In genomic region chr2:76690436-76691204, GRCm38 (mm10) we compare ENCODE assay signal across 11 mouse cellular contexts. TPM values are rescaled to one million over a fixed set of nuclear protein-coding genes. Genes with fewer than 3 reads are reported as not detected.
DNase-seq lines count a peak whose midpoint lies in the region; ATAC-seq lines count a peak whose summit lies in the region.
"Had no signal": no experiment of that assay in that cellular context is flagged by ENCODE, and none has a peak within 500 bp of the region (broad histone marks: within the 10 kb centered on the region; RNA-seq: fewer than 3 reads in every experiment).

No protein-coding gene starts in this region.

- H3K27me3 ChIP-seq in hindbrain, embryonic 12.5 days: no peaks in the 10 kb centered on the region
- H3K27me3 ChIP-seq: limb, embryonic 12.5 days had no signal

- peak; percentile 75 for ATAC-seq in megakaryocyte, adult 5-6 weeks (ENCODE audit: poor library complexity, severe bottlenecking)
- no peak for ATAC-seq in hindbrain, embryonic 12.5 days (ENCODE audit: low FRiP score)

- no peaks in the 10 kb centered on the region for H3K9me3 ChIP-seq in hindbrain, embryonic 12.5 days (replicated peaks)
- H3K9me3 ChIP-seq: limb, embryonic 12.5 days had no signal

- H3K36me3 ChIP-seq in hindbrain, embryonic 12.5 days: peaks cover 76% of the 10 kb centered on the region

- no peaks in the 10 kb centered on the region for H3K4me1 ChIP-seq in hindbrain, embryonic 12.5 days
- H3K4me1 ChIP-seq: limb, embryonic 12.5 days had no signal

- 86% methylated on average over 12 of the region's 12 CpGs for WGBS in hindbrain, embryonic 12.5 days

- DNase-seq in gastrocnemius, adult 18-20 months (ENCODE audit: low spot score): peak; percentile 62
- no peak for DNase-seq in gastrocnemius, postnatal 4 days (ENCODE audit: low spot score in 2 of 2)
- DNase-seq in heart, adult 9 months (ENCODE audit: low spot score in 2 of 2): peak; percentile 71 to 81
- DNase-seq in kidney, postnatal 10 days: peak; percentile 81
- DNase-seq in right cerebral cortex, postnatal 14 days: no peak
- no peak for DNase-seq in right cerebral cortex, postnatal 10 days (ENCODE audit: low spot score in 2 of 2)
- DNase-seq: B cell, adult 2 months had no signal

- no peak overlapping the region for H3K9ac ChIP-seq in hindbrain, embryonic 12.5 days
- H3K9ac ChIP-seq: limb, embryonic 12.5 days had no signal

- H3K4me3 ChIP-seq in hindbrain, embryonic 12.5 days: no peak overlapping the region
- H3K4me3 ChIP-seq: limb, embryonic 12.5 days had no signal

- H3K4me2 ChIP-seq in hindbrain, embryonic 12.5 days (replicated peaks): no peak overlapping the region
- H3K4me2 ChIP-seq: limb, embryonic 12.5 days had no signal

- no peak overlapping the region for H3K27ac ChIP-seq in hindbrain, embryonic 12.5 days
- H3K27ac ChIP-seq: limb, embryonic 12.5 days had no signal

RNA-seq across cellular contexts. Expression of gene Plekha3, which starts 15.5 kb away (rescaled TPM):
- total RNA-seq in gastrocnemius, adult 18-20 months (2021): 10 to 100 TPM; 10.7 TPM
- total RNA-seq in gastrocnemius, postnatal 4 days (2021): 10 to 100 TPM in 1 of 2 experiments, 1 to 10 TPM in 1; 9.7 to 11.7 TPM
- 29.7 and 33.4 TPM in 2 replicates for total RNA-seq in megakaryocyte, adult 5-6 weeks (2015)
- 16.3 and 20.3 TPM in 2 replicates for total RNA-seq in megakaryocyte, adult 5-6 weeks (2017)
- polyA plus RNA-seq in hindbrain, embryonic 12.5 days (2016; fragmentation: Nextera tagmentation; extraction: Ambion mirVana): 16.8 and 18.7 TPM in 2 replicates

RNA-seq across cellular contexts. Expression of gene Fkbp7, which starts 17.7 kb away (rescaled TPM):
- total RNA-seq in gastrocnemius, adult 18-20 months (2021): 1 to 10 TPM; 4.7 to 6.7 TPM
- 10 to 100 TPM; 41.3 to 46.0 TPM for total RNA-seq in gastrocnemius, postnatal 4 days (2021)
- 12.3 and 13.2 TPM in 2 replicates for total RNA-seq in megakaryocyte, adult 5-6 weeks (2015)
- total RNA-seq in megakaryocyte, adult 5-6 weeks (2017): 7.0 and 8.1 TPM in 2 replicates
- polyA plus RNA-seq in hindbrain, embryonic 12.5 days (2016; fragmentation: Nextera tagmentation; extraction: Ambion mirVana): 32.6 and 34.9 TPM in 2 replicates

RNA-seq across cellular contexts. Expression of gene Pjvk, which starts 42.3 kb away (rescaled TPM):
- not detected for total RNA-seq in gastrocnemius, adult 18-20 months (2021)
- total RNA-seq in gastrocnemius, postnatal 4 days (2021): under 1 TPM; 0.22 to 0.29 TPM
- 0.14 TPM in 1 of 2 replicates, not detected in the other for total RNA-seq in megakaryocyte, adult 5-6 weeks (2015)
- 0.40 and 1.6 TPM in 2 replicates for total RNA-seq in megakaryocyte, adult 5-6 weeks (2017)
- polyA plus RNA-seq in hindbrain, embryonic 12.5 days (2016; fragmentation: Nextera tagmentation; extraction: Ambion mirVana): 0.51 and 0.52 TPM in 2 replicates
- total RNA-seq: gastrocnemius, postnatal 36 days had no signal

RNA-seq across cellular contexts. Expression of gene Prkra, which starts 42.8 kb away (rescaled TPM):
- 1 to 10 TPM; 3.0 TPM for total RNA-seq in gastrocnemius, adult 18-20 months (2021)
- 10 to 100 TPM; 16.8 to 19.1 TPM for total RNA-seq in gastrocnemius, postnatal 4 days (2021)
- 29.5 and 32.9 TPM in 2 replicates for total RNA-seq in megakaryocyte, adult 5-6 weeks (2015)
- total RNA-seq in megakaryocyte, adult 5-6 weeks (2017): 14.5 and 17.3 TPM in 2 replicates
- 96.4 and 97.1 TPM in 2 replicates for polyA plus RNA-seq in hindbrain, embryonic 12.5 days (2016; fragmentation: Nextera tagmentation; extraction: Ambion mirVana)

Comparison
In these comparisons a context has a peak if more than half of its experiments do, and no peak if none do; other contexts are left out.
1. DNase-seq: peak in gastrocnemius, adult 18-20 months (single experiment), heart, adult 9 months (2 of 2) and kidney, postnatal 10 days (single experiment); none in gastrocnemius, postnatal 4 days (0 of 2), right cerebral cortex, postnatal 14 days (single experiment) and right cerebral cortex, postnatal 10 days (0 of 2).